Mouse (Mus musculus): ENCODE measurements around the gene Plpp2.

The Plpp2 gene

GRCm38 (mm10) chr10:79533126-79533911 is at the start of gene Plpp2:
Gene Plpp2 (minus strand): TSS chr10:79533796.
- ATAC-seq (ENCODE audit: insufficient number of reproducible peaks, low FRiP score, low TSS enrichment): peak; percentile 38; the same call in 1 of the 2 replicates

GRCm38 (mm10) chr10:79581501-79581900 is 47.9 kb upstream of the Plpp2 start:
- ATAC-seq (ENCODE audit: insufficient number of reproducible peaks, low FRiP score, low TSS enrichment): no peak

GRCm38 (mm10) chr10:79580811-79581210 is 47.2 kb upstream of the Plpp2 start:
- no peak for ATAC-seq (ENCODE audit: insufficient number of reproducible peaks, low FRiP score, low TSS enrichment)

GRCm38 (mm10) chr10:79580356-79580755 is 46.8 kb upstream of the Plpp2 start:
- ATAC-seq (ENCODE audit: insufficient number of reproducible peaks, low FRiP score, low TSS enrichment): no peak

GRCm38 (mm10) chr10:79579781-79580180 is 46.2 kb upstream of the Plpp2 start:
- ATAC-seq (ENCODE audit: insufficient number of reproducible peaks, low FRiP score, low TSS enrichment): no peak

- ATAC-seq (ENCODE audit: insufficient number of reproducible peaks, low FRiP score, low TSS enrichment): no peak
Observed at GRCm38 (mm10) chr10:79578891-79579290, 45.3 kb upstream of the Plpp2 start.

- ATAC-seq (ENCODE audit: insufficient number of reproducible peaks, low FRiP score, low TSS enrichment): no peak
Observed at GRCm38 (mm10) chr10:79578276-79578675, 44.7 kb upstream of the Plpp2 start.

GRCm38 (mm10) chr10:79577376-79577775 is 43.8 kb upstream of the Plpp2 start:
- no peak for ATAC-seq (ENCODE audit: insufficient number of reproducible peaks, low FRiP score, low TSS enrichment)

- ATAC-seq (ENCODE audit: insufficient number of reproducible peaks, low FRiP score, low TSS enrichment): no peak
Observed at GRCm38 (mm10) chr10:79575754-79576153, 42.2 kb upstream of the Plpp2 start.

- ATAC-seq (ENCODE audit: insufficient number of reproducible peaks, low FRiP score, low TSS enrichment): no peak
Observed at GRCm38 (mm10) chr10:79574796-79575195, 41.2 kb upstream of the Plpp2 start.

GRCm38 (mm10) chr10:79574350-79574749 is 40.8 kb upstream of the Plpp2 start:
- ATAC-seq (ENCODE audit: insufficient number of reproducible peaks, low FRiP score, low TSS enrichment): no peak

- no peak for ATAC-seq (ENCODE audit: insufficient number of reproducible peaks, low FRiP score, low TSS enrichment)
Observed at GRCm38 (mm10) chr10:79573611-79574010, 40.0 kb upstream of the Plpp2 start.

GRCm38 (mm10) chr10:79571314-79571713 is 37.7 kb upstream of the Plpp2 start:
- ATAC-seq (ENCODE audit: insufficient number of reproducible peaks, low FRiP score, low TSS enrichment): no peak

GRCm38 (mm10) chr10:79569921-79570320 is 36.3 kb upstream of the Plpp2 start:
- ATAC-seq (ENCODE audit: insufficient number of reproducible peaks, low FRiP score, low TSS enrichment): no peak

GRCm38 (mm10) chr10:79559716-79560115 is 26.1 kb upstream of the Plpp2 start:
- no peak for ATAC-seq (ENCODE audit: insufficient number of reproducible peaks, low FRiP score, low TSS enrichment)

GRCm38 (mm10) chr10:79557496-79557895 is 23.9 kb upstream of the Plpp2 start:
- no peak for ATAC-seq (ENCODE audit: insufficient number of reproducible peaks, low FRiP score, low TSS enrichment)

- ATAC-seq (ENCODE audit: insufficient number of reproducible peaks, low FRiP score, low TSS enrichment): no peak
Observed at GRCm38 (mm10) chr10:79556951-79557350, 23.4 kb upstream of the Plpp2 start.

- ATAC-seq (ENCODE audit: insufficient number of reproducible peaks, low FRiP score, low TSS enrichment): 0 out of 2 replicates have a peak, but pooled peaks have one; percentile 7
Observed at GRCm38 (mm10) chr10:79555238-79555724, 21.7 kb upstream of the Plpp2 start.

- ATAC-seq (ENCODE audit: insufficient number of reproducible peaks, low FRiP score, low TSS enrichment): peak; percentile 86
Observed at GRCm38 (mm10) chr10:79554330-79555237, 21.0 kb upstream of the Plpp2 start, which contains the start of gene Mier2. Gene Mier2 (minus strand): TSS chr10:79555199.

GRCm38 (mm10) chr10:79553691-79554090 is 20.1 kb upstream of the Plpp2 start:
- ATAC-seq (ENCODE audit: insufficient number of reproducible peaks, low FRiP score, low TSS enrichment): no peak

- no peak for ATAC-seq (ENCODE audit: insufficient number of reproducible peaks, low FRiP score, low TSS enrichment)
Observed at GRCm38 (mm10) chr10:79553176-79553575, 19.6 kb upstream of the Plpp2 start.

Data from cerebellum, adult (tissue).